Mouse (Mus musculus) ES-E14 (cell line): ENCODE measurements at regions not wholly inside any gene's neighbourhood (a gene's known extent, or its start where the extent isn't known, plus 50 kb on each side); places are given as distances from the start of the nearest gene placed in this dataset.

Experiments used
- CHD2 ChIP-seq: IDR thresholded peaks from 2 replicates; pipeline ENCODE4 v1.6.1; 2014; ENCODE audit warnings: mild to moderate bottlenecking, low read depth, low read length, inconsistent platforms
- MAFK ChIP-seq: IDR thresholded peaks from 2 replicates; pipeline ENCODE4 v1.6.1; 2014; ENCODE audit warnings: mild to moderate bottlenecking, low read depth, low read length, inconsistent platforms; ENCODE audit not compliant: insufficient read depth
- ZNF384 ChIP-seq: IDR thresholded peaks from 2 replicates; pipeline ENCODE4 v1.6.1; 2012; ENCODE audit warnings: low read depth, low read length, inconsistent platforms

DNA sequence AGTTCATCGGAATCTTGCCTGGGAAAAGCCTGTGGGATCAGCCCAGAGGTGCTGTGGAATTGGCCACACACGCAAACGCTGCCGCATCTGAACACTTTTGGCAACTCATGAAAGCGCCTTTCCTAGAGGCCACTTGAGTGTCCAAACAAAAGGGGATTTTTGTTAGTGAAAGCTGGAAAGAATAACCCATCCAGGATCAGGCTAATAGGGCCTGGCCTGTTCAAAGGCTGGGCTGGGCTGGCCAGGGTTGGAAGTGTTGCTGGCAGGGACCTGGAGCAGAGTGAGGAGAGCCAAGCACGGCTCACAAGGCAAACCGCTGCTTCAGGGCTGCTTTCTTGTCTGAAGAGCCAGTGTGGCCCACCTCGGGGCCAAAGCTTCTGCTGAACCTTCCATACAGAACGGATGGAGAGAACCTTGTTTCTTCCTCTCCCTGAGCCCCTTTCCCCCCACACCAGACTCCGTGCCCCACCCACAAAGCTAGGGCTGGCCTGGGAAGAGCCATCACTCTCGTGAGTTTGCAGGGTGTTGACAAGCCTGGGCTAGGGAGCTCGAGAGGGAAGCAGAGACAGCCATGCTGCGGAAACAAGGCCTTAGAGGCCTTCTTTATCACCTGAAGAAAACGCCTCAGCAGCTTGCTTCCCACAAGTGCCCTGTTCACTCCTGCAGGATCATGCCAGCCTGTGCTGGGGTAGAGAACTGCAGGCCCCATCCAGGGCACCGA lies 459.5 kb downstream of the Ccdc171 start:
- TF ChIP-seq MAFK = no peak
- TF ChIP-seq CHD2 = no peak
- no peak for TF ChIP-seq ZNF384
